Mouse (Mus musculus) hindbrain, embryonic 11.5 days (tissue): Measurements from ENCODE around the gene Ppp6r3. TPM values are rescaled to one million over a fixed set of nuclear protein-coding genes. Genes with fewer than 3 reads are reported as not detected.

ENCODE experiments used
- ATAC-seq: fragments of 200-750 bp; cut with Nextera tagmentation; 2 replicates; pipeline ENCODE4 v1.8.0; 2017; ENCODE audit warnings: mild to moderate bottlenecking, moderate TSS enrichment, moderate library complexity; ENCODE audit not compliant: low FRiP score
- DNase-seq: peaks from one replicate; pipeline ENCODE4 v3.0.0-alpha.2; 2015; ENCODE audit warnings: low spot score
- H3K27ac ChIP-seq: fragments of 300-500 bp; sonication (generic); 2 replicates; pipeline ENCODE4 v1.5.1; 2014; ENCODE audit warnings: mild to moderate bottlenecking, low read depth, low read length
- H3K27me3 ChIP-seq: fragments of 300-500 bp; sonication (generic); 2 replicates; pipeline ENCODE4 v1.6.1; 2014; ENCODE audit warnings: mild to moderate bottlenecking, low read length, moderate library complexity, mixed read lengths; ENCODE audit not compliant: control insufficient read depth, insufficient read depth
- H3K36me3 ChIP-seq: fragments of 300-500 bp; sonication (generic); 2 replicates; pipeline ENCODE4 v1.6.1; 2014; ENCODE audit warnings: mild to moderate bottlenecking, low read length, moderate library complexity, mixed read lengths; ENCODE audit not compliant: control insufficient read depth, insufficient read depth
- H3K4me1 ChIP-seq: fragments of 300-500 bp; sonication (generic); replicated peaks from 2 replicates; pipeline ENCODE4 v1.6.1; 2014; ENCODE audit warnings: low read length, mixed read lengths; ENCODE audit not compliant: control insufficient read depth, insufficient read depth
- H3K4me2 ChIP-seq: fragments of 300-500 bp; sonication (generic); replicated peaks from 2 replicates; pipeline ENCODE4 v1.6.1; 2014; ENCODE audit warnings: mild to moderate bottlenecking, low read depth, low read length
- H3K4me3 ChIP-seq: fragments of 300-500 bp; sonication (generic); 2 replicates; pipeline ENCODE4 v1.5.1; 2014; ENCODE audit warnings: low read depth, low read length
- H3K9ac ChIP-seq: fragments of 300-500 bp; sonication (generic); 2 replicates; pipeline ENCODE4 v1.6.1; 2014; ENCODE audit warnings: low read depth, low read length
- H3K9me3 ChIP-seq: fragments of 300-500 bp; sonication (generic); 2 replicates; pipeline ENCODE4 v1.6.1; 2016; ENCODE audit warnings: low read length; ENCODE audit not compliant: control insufficient read depth
- WGBS: fragments of 180-500 bp; shearing (Covaris S2); extraction: QIAGEN DNeasy Blood & Tissue Kit; methylation state at CpG from one replicate; pipeline ENCODE4 v1.1.7; 2014; 5-methylcytosine and 5-hydroxymethylcytosine counted together
- polyA plus RNA-seq: library from polyadenylated mRNA; unstranded; fragments of >200 nt; fragmentation: Nextera tagmentation; extraction: Ambion mirVana; gene quantifications from 2 replicates; pipeline ENCODE4 v1.2.1, GENCODE M21; 2014

Ppp6r3 gene
- polyA plus RNA-seq, 1 experiment from 2014 or later: 74.8 TPM

- Histone ChIP-seq H3K4me3 (no peak overlapping the region), H3K4me2 (no peak overlapping the region), H3K27me3 (no peaks in the 10 kb centered on the region), H3K9ac (no peak overlapping the region), H3K9me3 (no peaks in the 10 kb centered on the region), H3K27ac (no peak overlapping the region), H3K4me1 (no peaks in the 10 kb centered on the region), H3K36me3 (no peaks in the 10 kb centered on the region)
- 90% methylated on average over 9 of the region's 9 CpGs for WGBS
- no peak for DNase-seq
- ATAC-seq: no peak
Observed at GRCm38 (mm10) chr19:3586026-3586425, 10.5 kb upstream of the Ppp6r3 start.

- Histone ChIP-seq H3K4me3 (no peak overlapping the region), H3K4me1 (no peaks in the 10 kb centered on the region), H3K27ac (no peak overlapping the region), H3K27me3 (no peaks in the 10 kb centered on the region), H3K9me3 (no peaks in the 10 kb centered on the region), H3K4me2 (no peak overlapping the region), H3K36me3 (no peaks in the 10 kb centered on the region), H3K9ac (no peak overlapping the region)
- ATAC-seq: no peak
- peak; percentile 73 for DNase-seq
- WGBS: 35% methylated on average over 7 of the region's 7 CpGs
Observed at GRCm38 (mm10) chr19:3581326-3581725, 5.8 kb upstream of the Ppp6r3 start.

DNA sequence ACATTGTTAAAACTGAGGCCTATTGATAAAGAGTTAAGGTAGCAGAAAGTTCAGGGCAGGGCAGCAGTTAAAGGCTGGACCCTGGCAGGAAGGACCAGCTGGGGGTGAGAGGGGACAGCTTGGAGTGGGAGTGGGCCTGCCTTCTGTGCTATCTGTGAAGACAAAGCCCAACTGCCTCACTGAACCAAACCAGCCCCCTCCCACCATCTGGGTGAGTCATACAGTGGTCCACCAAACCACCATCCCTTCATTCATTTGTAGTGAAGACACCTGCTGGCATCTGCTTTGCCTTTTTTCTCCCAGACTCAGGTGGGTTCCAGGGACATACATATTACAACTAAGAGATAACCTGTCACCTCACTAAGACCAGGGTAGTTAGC lies 2.4 kb upstream of the Ppp6r3 start:
- H3K4me2 ChIP-seq: no peak overlapping the region
- H3K9me3 ChIP-seq: no peaks in the 10 kb centered on the region
- no peaks in the 10 kb centered on the region for H3K36me3 ChIP-seq
- no peak overlapping the region for H3K4me3 ChIP-seq
- no peak overlapping the region for H3K27ac ChIP-seq
- H3K4me1 ChIP-seq: no peaks in the 10 kb centered on the region; the same call in 1 of the 2 replicates
- no peak overlapping the region for H3K9ac ChIP-seq
- DNase-seq (no peak), ATAC-seq (no peak)
- no peaks in the 10 kb centered on the region for H3K27me3 ChIP-seq

GRCm38 (mm10) chr19:3577265-3577910 lies 1.8 kb upstream of the Ppp6r3 start:
- ATAC-seq: no peak
- H3K4me3 ChIP-seq: no peak overlapping the region
- DNase-seq: no peak
- no peaks in the 10 kb centered on the region for H3K9me3 ChIP-seq
- no peaks in the 10 kb centered on the region for H3K27me3 ChIP-seq
- H3K36me3 ChIP-seq: no peaks in the 10 kb centered on the region
- no peaks in the 10 kb centered on the region; the same call in 1 of the 2 replicates for H3K4me1 ChIP-seq
- 88% methylated on average over 4 of the region's 4 CpGs for WGBS
- H3K4me2 ChIP-seq: no peak overlapping the region
- no peak overlapping the region for H3K27ac ChIP-seq
- H3K9ac ChIP-seq: no peak overlapping the region

DNA sequence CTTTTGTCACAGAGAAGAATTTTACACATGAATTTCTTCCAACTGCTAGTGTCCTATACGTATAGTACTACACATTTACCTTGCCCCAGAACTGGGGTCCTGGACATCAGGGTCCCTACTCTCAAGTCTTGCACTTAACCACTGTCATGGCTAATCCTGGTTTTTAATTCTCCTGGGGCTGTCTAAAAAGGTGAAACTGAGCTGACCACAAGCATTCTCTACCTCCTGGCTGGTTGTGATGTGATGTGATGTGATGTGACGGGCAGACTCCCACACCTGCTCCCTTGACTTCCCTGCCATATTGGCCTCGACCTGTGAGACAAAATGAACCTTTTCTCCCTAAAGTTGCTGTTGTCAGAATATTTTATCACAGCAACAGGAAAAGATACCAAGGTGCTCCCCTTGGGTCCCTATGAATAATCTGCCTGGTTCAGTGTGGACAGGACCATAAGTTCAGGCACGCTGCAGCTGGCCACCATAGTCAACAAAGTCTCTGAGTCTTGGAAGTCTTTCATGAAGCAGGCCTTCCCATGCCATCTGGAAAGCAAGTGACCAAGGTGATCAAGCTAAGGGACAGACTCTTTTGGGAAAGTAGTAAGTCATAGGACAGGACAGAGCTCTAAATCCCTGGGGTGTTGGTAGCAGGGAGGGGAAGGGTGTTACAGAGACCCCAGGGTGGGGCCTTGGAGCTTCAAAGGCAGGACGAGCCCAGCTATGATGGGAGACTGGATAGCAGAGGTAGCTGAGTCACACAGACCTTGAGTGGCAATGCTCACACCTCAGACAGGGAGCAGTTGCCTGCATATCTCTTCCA lies 1.1 kb upstream of the Ppp6r3 start:
- H3K4me2 ChIP-seq: peak overlapping the region; percentile 36

DNA sequence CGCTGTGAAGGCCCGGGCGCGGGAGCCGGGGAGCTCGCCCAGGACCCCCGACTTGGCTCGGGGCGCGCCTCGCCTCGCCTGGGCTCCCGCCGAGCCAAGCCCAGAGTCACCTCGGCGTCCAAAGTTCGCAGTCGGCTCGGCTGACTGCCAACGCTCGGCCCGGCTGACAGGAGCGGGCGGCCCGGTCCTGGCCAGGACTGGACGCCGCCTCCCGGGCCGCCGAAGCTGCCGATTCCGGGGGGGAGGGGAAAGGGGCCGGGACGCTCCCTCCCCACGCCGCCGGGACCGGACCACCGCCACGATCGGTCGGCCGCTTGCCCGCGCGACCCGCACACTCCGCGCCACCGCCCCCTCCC lies 295 bp downstream of the Ppp6r3 start:
- H3K27me3 ChIP-seq: no peaks in the 10 kb centered on the region
- peak overlapping the region; percentile 96 for H3K4me3 ChIP-seq
- peak overlapping the region; percentile 86 for H3K4me2 ChIP-seq
- peak overlapping the region; percentile 76 for H3K27ac ChIP-seq
- H3K36me3 ChIP-seq: no peaks in the 10 kb centered on the region
- no peak for DNase-seq
- peak; percentile 58 for ATAC-seq
- H3K9ac ChIP-seq: peak overlapping the region; percentile 87
- 0% methylated on average over 43 of the region's 50 CpGs for WGBS
- H3K9me3 ChIP-seq: no peaks in the 10 kb centered on the region
- no peaks in the 10 kb centered on the region; the same call in 1 of the 2 replicates for H3K4me1 ChIP-seq

More for the DNA sequence above, 1.1 kb upstream of the Ppp6r3 start:
- Histone ChIP-seq H3K36me3 (no peaks in the 10 kb centered on the region), H3K27ac (peak overlapping the region; percentile 76; the same call in 1 of the 2 replicates), H3K4me3 (peak overlapping the region; percentile 96), H3K27me3 (no peaks in the 10 kb centered on the region), H3K9ac (no peak overlapping the region), H3K9me3 (no peaks in the 10 kb centered on the region), H3K4me1 (no peaks in the 10 kb centered on the region; the same call in 1 of the 2 replicates)
- no peak for ATAC-seq
- WGBS: 70% methylated on average over 5 of the region's 5 CpGs
- DNase-seq: no peak

DNA sequence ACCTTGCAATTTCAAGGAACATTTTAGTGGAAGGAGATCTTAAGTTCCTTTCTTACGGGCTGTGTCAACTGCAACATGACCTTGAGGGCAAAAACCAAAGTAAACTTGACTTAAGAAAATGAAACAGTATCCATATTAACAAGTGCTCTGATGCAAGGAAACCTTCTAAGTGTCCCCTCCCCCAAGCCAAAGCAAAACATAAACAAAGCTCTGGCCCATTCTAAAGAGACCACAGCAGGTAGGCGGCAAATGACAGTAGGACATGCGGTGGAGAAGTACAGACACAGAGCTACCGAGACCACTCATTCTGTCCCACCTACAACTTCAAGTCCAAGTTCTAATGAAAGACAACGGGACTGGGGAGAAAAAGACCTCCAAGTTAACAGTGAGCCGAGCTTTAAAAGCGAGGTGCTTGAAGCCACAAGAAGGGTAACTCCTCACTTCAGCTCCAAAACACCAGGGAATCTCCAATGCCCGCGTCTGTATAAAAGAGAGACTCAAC lies 905 bp downstream of the Ppp6r3 start:
- DNase-seq: no peak

GRCm38 (mm10) chr19:3564309-3564708 lies 11.2 kb downstream of the Ppp6r3 start:
- no peak for ATAC-seq
- H3K36me3 ChIP-seq: no peaks in the 10 kb centered on the region
- no peak overlapping the region for H3K4me3 ChIP-seq
- no peak overlapping the region for H3K9ac ChIP-seq
- no peaks in the 10 kb centered on the region for H3K9me3 ChIP-seq
- no peaks in the 10 kb centered on the region for H3K4me1 ChIP-seq
- WGBS: 96% methylated on average over 3 of the region's 3 CpGs
- H3K27ac ChIP-seq: no peak overlapping the region
- no peak overlapping the region for H3K4me2 ChIP-seq
- H3K27me3 ChIP-seq: no peaks in the 10 kb centered on the region
- DNase-seq: no peak

More for the DNA sequence above, 905 bp downstream of the Ppp6r3 start:
- H3K9ac ChIP-seq: peak overlapping the region; percentile 87
- peak overlapping the region; percentile 86 for H3K4me2 ChIP-seq
- H3K27me3 ChIP-seq: no peaks in the 10 kb centered on the region
- peak overlapping the region; percentile 96 for H3K4me3 ChIP-seq
- peak overlapping the region; percentile 76; the same call in 1 of the 2 replicates for H3K27ac ChIP-seq
- no peaks in the 10 kb centered on the region for H3K36me3 ChIP-seq
- H3K9me3 ChIP-seq: no peaks in the 10 kb centered on the region
- WGBS: 4% methylated on average over 9 of the region's 9 CpGs
- ATAC-seq: no peak
- H3K4me1 ChIP-seq: no peaks in the 10 kb centered on the region; the same call in 1 of the 2 replicates
